Mouse (Mus musculus): ENCODE measurements around the gene Vopp1. TPM values are rescaled to one million over a fixed set of nuclear protein-coding genes. Genes with fewer than 3 reads are reported as not detected.

The Vopp1 gene
- polyA plus RNA-seq, 1 experiment = 52.2 TPM

- no peak for TF ChIP-seq CTCF (IDR thresholded peaks at IDR 0.05; ENCODE audit: borderline replicate concordance, insufficient read depth, low read length)
- no peak for TF ChIP-seq POLR2A (IDR thresholded peaks at IDR 0.05; ENCODE audit: low read depth, low read length)
- no peak overlapping the region for H3K4me3 ChIP-seq (ENCODE audit: insufficient read depth, low read length)
- no peaks in the 10 kb centered on the region for H3K4me1 ChIP-seq (ENCODE audit: control insufficient read depth, insufficient read depth, low read length)
- H3K27ac ChIP-seq (ENCODE audit: insufficient read depth, low read length) = no peak overlapping the region
These were observed 113.2 kb downstream of the Vopp1 start for GRCm38 (mm10) chr6:57711726-57712125.

GRCm38 (mm10) chr6:57706721-57707120 lies 118.2 kb downstream of the Vopp1 start:
- H3K4me1 ChIP-seq (ENCODE audit: control insufficient read depth, insufficient read depth, low read length) = no peaks in the 10 kb centered on the region
- no peak overlapping the region for H3K27ac ChIP-seq (ENCODE audit: insufficient read depth, low read length)
- H3K4me3 ChIP-seq (ENCODE audit: insufficient read depth, low read length) = no peak overlapping the region
- no peak for TF ChIP-seq CTCF (IDR thresholded peaks at IDR 0.05; ENCODE audit: borderline replicate concordance, insufficient read depth, low read length)
- TF ChIP-seq POLR2A (IDR thresholded peaks at IDR 0.05; ENCODE audit: low read depth, low read length) = no peak

- Histone ChIP-seq H3K4me1 (ENCODE audit: control insufficient read depth, insufficient read depth, low read length) (no peaks in the 10 kb centered on the region), H3K27ac (ENCODE audit: insufficient read depth, low read length) (peak overlapping the region; percentile 29; the same call in 1 of the 2 replicates), H3K4me3 (ENCODE audit: insufficient read depth, low read length) (peak overlapping the region; percentile 79)
- TF ChIP-seq POLR2A (IDR thresholded peaks at IDR 0.05; ENCODE audit: low read depth, low read length) (no peak), CTCF (IDR thresholded peaks at IDR 0.05; ENCODE audit: borderline replicate concordance, insufficient read depth, low read length) (no peak)
These were observed 121.3 kb downstream of the Vopp1 start for GRCm38 (mm10) chr6:57703703-57704102.

GRCm38 (mm10) chr6:57702743-57703499 lies 122.0 kb downstream of the Vopp1 start:
- Histone ChIP-seq H3K27ac (ENCODE audit: insufficient read depth, low read length) (peak overlapping the region; percentile 82), H3K4me1 (ENCODE audit: control insufficient read depth, insufficient read depth, low read length) (no peaks in the 10 kb centered on the region), H3K4me3 (ENCODE audit: insufficient read depth, low read length) (peak overlapping the region; percentile 79)
- peak; percentile 97 for TF ChIP-seq POLR2A (IDR thresholded peaks at IDR 0.05; ENCODE audit: low read depth, low read length)
- TF ChIP-seq CTCF (IDR thresholded peaks at IDR 0.05; ENCODE audit: borderline replicate concordance, insufficient read depth, low read length) = no peak

GRCm38 (mm10) chr6:57702376-57702742 lies 122.6 kb downstream of the Vopp1 start, which contains the start of gene Lancl2:
TSS of gene Lancl2 (plus strand) at chr6:57702540.
- H3K4me1 ChIP-seq (ENCODE audit: control insufficient read depth, insufficient read depth, low read length) = no peaks in the 10 kb centered on the region
- TF ChIP-seq CTCF (IDR thresholded peaks at IDR 0.05; ENCODE audit: borderline replicate concordance, insufficient read depth, low read length) = no peak
- TF ChIP-seq POLR2A (IDR thresholded peaks at IDR 0.05; ENCODE audit: low read depth, low read length) = no peak
- peak within 1 kb of the TSS; percentile 79 for H3K4me3 ChIP-seq (ENCODE audit: insufficient read depth, low read length)
- peak within 1 kb of the TSS; percentile 82 for H3K27ac ChIP-seq (ENCODE audit: insufficient read depth, low read length)

GRCm38 (mm10) chr6:57701686-57702085 lies 123.3 kb downstream of the Vopp1 start:
- TF ChIP-seq POLR2A (IDR thresholded peaks at IDR 0.05; ENCODE audit: low read depth, low read length) (no peak), CTCF (IDR thresholded peaks at IDR 0.05; ENCODE audit: borderline replicate concordance, insufficient read depth, low read length) (no peak)
- Histone ChIP-seq H3K27ac (ENCODE audit: insufficient read depth, low read length) (no peak overlapping the region), H3K4me1 (ENCODE audit: control insufficient read depth, insufficient read depth, low read length) (no peaks in the 10 kb centered on the region), H3K4me3 (ENCODE audit: insufficient read depth, low read length) (no peak overlapping the region)

- H3K27ac ChIP-seq (ENCODE audit: insufficient read depth, low read length) = no peak overlapping the region
These were observed 131.8 kb downstream of the Vopp1 start for GRCm38 (mm10) chr6:57693116-57693515.

GRCm38 (mm10) chr6:57691467-57692261 lies 133.3 kb downstream of the Vopp1 start, which contains the start of gene Pyurf:
TSS of gene Pyurf (minus strand) at chr6:57692078.
- H3K4me3 ChIP-seq (ENCODE audit: insufficient read depth, low read length) = peak within 1 kb of the TSS; percentile 74
- TF ChIP-seq CTCF (IDR thresholded peaks at IDR 0.05; ENCODE audit: borderline replicate concordance, insufficient read depth, low read length) (no peak), POLR2A (IDR thresholded peaks at IDR 0.05; ENCODE audit: low read depth, low read length) (peak; percentile 74)
- H3K4me1 ChIP-seq (ENCODE audit: control insufficient read depth, insufficient read depth, low read length) = no peaks in the 10 kb centered on the region
- peak within 1 kb of the TSS; percentile 91 for H3K27ac ChIP-seq (ENCODE audit: insufficient read depth, low read length)

More at GRCm38 (mm10) chr6:57693116-57693515, 131.8 kb downstream of the Vopp1 start:
- Histone ChIP-seq H3K4me1 (ENCODE audit: control insufficient read depth, insufficient read depth, low read length) (no peaks in the 10 kb centered on the region), H3K4me3 (ENCODE audit: insufficient read depth, low read length) (no peak overlapping the region)
- TF ChIP-seq POLR2A (IDR thresholded peaks at IDR 0.05; ENCODE audit: low read depth, low read length) = no peak

GRCm38 (mm10) chr6:57684156-57684555 lies 140.8 kb downstream of the Vopp1 start:
- no peak overlapping the region for H3K4me3 ChIP-seq (ENCODE audit: insufficient read depth, low read length)
- TF ChIP-seq CTCF (IDR thresholded peaks at IDR 0.05; ENCODE audit: borderline replicate concordance, insufficient read depth, low read length) = no peak
- TF ChIP-seq POLR2A (IDR thresholded peaks at IDR 0.05; ENCODE audit: low read depth, low read length) = no peak
- no peak overlapping the region for H3K27ac ChIP-seq (ENCODE audit: insufficient read depth, low read length)
- H3K4me1 ChIP-seq (ENCODE audit: control insufficient read depth, insufficient read depth, low read length) = no peaks in the 10 kb centered on the region

Other genes with a start within 250 kb of the Vopp1 start
- 9.1 and 12.1 TPM in 2 replicates for gene Herc6, start 244.2 kb downstream of the Vopp1 start, polyA plus RNA-seq (2011; ENCODE audit: insufficient read length, low read depth, missing spikeins)
- gene Pyurf, start 133.1 kb downstream of the Vopp1 start, polyA plus RNA-seq (2011; ENCODE audit: insufficient read length, low read depth, missing spikeins) = 6.5 and 7.1 TPM in 2 replicates
- gene Lancl2, start 122.6 kb downstream of the Vopp1 start, polyA plus RNA-seq (2011; ENCODE audit: insufficient read length, low read depth, missing spikeins) = 17.3 and 23.2 TPM in 2 replicates
- gene Vmn1r21, start 25.2 kb upstream of the Vopp1 start, polyA plus RNA-seq (2011; ENCODE audit: insufficient read length, low read depth, missing spikeins) = not detected in 2 replicates
- not detected in 2 replicates for gene Vmn1r22, start 82.9 kb upstream of the Vopp1 start, polyA plus RNA-seq (2011; ENCODE audit: insufficient read length, low read depth, missing spikeins)
- gene Vmn1r23, start 101.7 kb upstream of the Vopp1 start, polyA plus RNA-seq (2011; ENCODE audit: insufficient read length, low read depth, missing spikeins) = not detected in 2 replicates
- gene Vmn1r24, start 136.3 kb upstream of the Vopp1 start, polyA plus RNA-seq (2011; ENCODE audit: insufficient read length, low read depth, missing spikeins) = not detected in 2 replicates
- not detected in 2 replicates for gene Vmn1r25, start 155.7 kb upstream of the Vopp1 start, polyA plus RNA-seq (2011; ENCODE audit: insufficient read length, low read depth, missing spikeins)
- gene Vmn1r26, start 190.0 kb upstream of the Vopp1 start, polyA plus RNA-seq (2011; ENCODE audit: insufficient read length, low read depth, missing spikeins) = not detected in 2 replicates